Mouse (Mus musculus) mesoderm, embryonic 11.5 days (tissue): ENCODE data around the gene Celf2.

Experiments
- DNase-seq: peaks from one replicate; pipeline ENCODE4 v3.0.0-alpha.2; 2012; ENCODE audit warnings: low read depth, low spot score

Celf2 gene

GRCm38 (mm10) chr2:6704342-6704741 is 805.0 kb downstream of the Celf2 start:
- DNase-seq, result no peak

- DNase-seq, result no peak
Measured at GRCm38 (mm10) chr2:6696326-6696725, 813.0 kb downstream of the Celf2 start.

GRCm38 (mm10) chr2:6695353-6695951 is 813.9 kb downstream of the Celf2 start:
- DNase-seq, result no peak

DNA sequence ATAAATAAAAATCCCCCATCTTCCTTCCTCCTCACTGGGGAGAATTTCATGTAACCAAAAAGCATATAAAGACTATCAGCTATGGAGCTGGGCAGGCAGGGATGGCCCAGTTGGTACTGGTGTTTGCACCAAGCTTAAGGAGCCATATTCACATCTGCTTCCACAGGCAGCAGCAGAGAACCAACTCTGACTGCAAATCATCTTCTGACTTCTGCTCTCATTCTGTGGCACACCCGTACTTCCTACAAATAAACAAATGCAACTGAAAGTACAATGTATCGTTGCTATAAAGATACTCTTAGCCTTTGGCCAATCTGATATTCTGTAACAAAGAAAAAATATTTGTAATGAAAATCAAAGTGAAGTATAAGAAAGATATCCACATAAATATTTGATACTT is 819.7 kb downstream of the Celf2 start:
- DNase-seq, result no peak

DNA sequence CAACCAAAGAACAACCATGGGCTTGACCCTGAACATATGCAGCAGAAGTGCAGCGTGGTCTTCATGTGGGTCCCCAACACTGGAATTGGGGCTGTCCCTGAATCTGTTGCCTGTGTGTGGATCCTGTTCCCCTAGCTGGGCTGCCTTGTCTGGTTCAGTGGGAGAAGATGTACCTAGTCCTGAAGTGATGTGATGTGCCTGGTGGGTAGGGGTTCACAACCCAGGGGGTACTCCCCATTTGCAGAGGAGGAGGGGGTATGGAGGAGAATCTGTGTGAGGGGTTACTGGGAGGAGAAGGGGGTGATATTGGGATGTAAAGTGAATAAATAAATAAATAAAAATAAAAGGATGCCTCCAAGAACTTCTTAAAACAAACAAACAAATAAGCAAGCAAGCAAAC is 831.1 kb downstream of the Celf2 start:
- no peak for DNase-seq

- no peak for DNase-seq
Measured at GRCm38 (mm10) chr2:6677457-6677856, 831.9 kb downstream of the Celf2 start.

GRCm38 (mm10) chr2:6674401-6674800 is 835.0 kb downstream of the Celf2 start:
- no peak for DNase-seq

DNA sequence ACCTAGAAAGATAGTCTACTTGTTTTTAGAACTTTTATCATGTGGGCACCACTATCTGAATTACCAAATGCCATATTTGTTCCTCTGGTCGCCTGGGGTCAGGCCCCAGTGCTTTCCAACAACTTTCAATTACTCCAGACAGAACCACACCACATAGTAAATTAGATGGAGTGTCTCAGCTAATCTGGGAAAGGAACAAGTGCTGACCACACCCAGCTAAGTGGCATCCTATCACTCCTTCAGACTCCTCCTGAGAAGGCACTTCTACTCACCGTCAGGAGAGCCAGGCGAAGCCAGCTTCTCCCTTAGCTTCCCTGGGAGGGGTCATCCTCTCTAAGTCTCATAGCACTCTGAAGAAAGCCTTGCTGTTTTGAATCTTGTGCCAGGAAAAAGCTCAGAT is 835.9 kb downstream of the Celf2 start:
- no peak for DNase-seq

DNA sequence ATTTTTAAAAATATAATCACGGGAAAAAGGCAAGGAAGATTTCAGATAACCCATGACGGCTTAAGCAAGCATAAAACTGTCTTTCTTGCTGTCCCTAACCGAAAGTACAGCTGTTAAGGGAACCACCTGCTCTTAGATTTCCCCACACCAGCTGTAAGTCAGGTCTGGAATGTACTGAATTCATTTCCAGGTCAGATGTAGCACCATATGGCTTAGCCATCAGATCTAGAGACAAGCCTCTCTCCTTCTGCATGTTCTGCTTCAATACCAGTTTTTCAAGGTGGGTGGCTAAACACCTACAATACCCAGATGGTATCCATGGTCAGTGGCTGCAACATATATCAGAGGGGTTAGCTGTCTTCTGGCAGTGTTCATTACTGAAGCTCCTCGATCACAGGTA is 841.8 kb downstream of the Celf2 start:
- peak; percentile 63 for DNase-seq

- DNase-seq, result no peak
Measured at GRCm38 (mm10) chr2:6659834-6660233, 849.5 kb downstream of the Celf2 start.

DNA sequence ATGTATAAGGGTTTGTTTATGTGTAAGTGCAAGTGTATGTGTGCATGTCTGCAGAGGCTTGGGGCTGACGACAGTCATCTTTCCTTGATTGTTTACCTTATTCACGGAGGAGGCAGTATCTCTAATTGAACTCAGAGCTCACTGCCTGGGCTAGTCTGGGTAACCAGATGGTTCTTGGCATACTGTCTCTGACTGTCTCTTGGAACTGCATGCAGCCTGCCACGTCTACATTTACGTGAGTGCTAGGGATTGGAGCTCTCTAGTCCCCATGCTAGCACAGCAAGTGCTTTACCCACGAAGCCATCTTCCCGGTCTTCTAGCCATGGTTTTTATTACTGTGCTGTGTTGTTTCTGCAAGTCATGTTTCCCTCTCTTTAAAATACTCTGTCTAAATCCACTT is 855.6 kb downstream of the Celf2 start:
- DNase-seq, result no peak

GRCm38 (mm10) chr2:6651697-6652096 is 857.7 kb downstream of the Celf2 start:
- no peak for DNase-seq

- DNase-seq, result no peak
Measured at GRCm38 (mm10) chr2:6648877-6649276, 860.5 kb downstream of the Celf2 start.

DNA sequence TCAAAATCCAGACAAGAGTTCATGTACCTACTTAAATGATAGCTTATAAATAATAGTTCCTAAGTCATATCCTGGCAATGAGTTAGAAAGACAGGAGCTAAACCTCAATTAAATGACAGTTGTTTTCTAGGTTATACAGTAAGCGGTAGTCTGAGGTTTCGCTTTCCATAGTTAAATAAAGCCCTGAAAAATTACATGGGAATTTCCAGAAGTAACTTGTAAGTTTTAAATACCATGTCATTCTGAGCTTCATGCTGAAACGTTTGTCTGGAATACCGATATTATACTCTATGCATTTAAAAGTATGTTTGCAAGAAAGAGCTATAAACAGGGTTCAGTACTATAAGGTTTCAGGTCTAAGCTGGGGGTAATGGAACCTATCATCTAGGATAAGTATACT is 862.3 kb downstream of the Celf2 start:
- DNase-seq, result no peak

- no peak for DNase-seq
Measured at GRCm38 (mm10) chr2:6646325-6646724, 863.0 kb downstream of the Celf2 start.

DNA sequence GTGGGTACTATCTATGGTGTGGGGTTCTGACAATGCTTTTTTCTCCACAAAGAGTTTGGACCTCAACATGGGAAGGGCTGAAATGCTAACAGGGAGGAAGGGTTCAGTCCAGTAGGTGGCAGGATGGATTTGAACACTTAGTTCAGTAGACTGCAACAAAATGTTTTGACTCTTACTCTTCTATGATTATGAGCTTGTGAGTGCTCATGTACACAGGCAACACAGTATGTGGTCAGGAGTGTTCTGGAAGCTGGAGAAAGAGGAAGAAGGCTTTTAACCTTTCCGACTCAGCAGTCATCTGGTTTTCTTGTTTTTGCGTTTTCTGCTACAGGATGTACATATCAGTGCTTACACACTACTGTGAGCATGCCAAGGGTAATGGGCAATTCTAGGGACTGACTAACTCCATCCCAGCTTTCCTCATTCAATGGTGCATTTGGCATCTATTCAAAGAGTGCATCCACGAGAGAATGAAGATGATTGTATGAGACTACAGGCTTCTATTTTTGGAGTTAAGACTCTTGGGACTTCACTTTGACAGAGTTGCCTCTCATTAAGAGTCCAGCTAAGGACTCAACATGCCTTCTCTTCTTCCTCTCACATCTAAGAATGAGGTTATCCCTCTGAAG is 867.0 kb downstream of the Celf2 start:
- DNase-seq, result no peak

- DNase-seq, result no peak
Measured at GRCm38 (mm10) chr2:6639370-6639769, 870.0 kb downstream of the Celf2 start.

DNA sequence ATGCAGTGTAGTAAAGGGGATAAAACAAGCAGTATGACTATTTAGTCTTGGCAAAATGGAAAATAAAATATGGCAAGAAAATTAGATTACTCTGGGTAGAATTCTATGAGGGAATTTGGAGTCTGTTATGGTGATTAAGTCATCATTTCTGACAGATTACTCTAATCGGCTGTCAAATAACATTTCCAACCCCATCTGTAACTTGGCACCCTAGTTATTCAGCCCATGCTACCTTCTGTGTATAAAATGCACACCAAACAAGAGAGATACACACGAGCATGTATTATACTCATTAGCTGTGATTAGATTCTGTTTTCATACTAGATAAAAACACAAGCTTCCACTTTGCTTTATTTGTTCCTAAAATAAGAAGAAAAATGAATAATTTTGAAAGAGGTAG is 872.2 kb downstream of the Celf2 start:
- no peak for DNase-seq

DNA sequence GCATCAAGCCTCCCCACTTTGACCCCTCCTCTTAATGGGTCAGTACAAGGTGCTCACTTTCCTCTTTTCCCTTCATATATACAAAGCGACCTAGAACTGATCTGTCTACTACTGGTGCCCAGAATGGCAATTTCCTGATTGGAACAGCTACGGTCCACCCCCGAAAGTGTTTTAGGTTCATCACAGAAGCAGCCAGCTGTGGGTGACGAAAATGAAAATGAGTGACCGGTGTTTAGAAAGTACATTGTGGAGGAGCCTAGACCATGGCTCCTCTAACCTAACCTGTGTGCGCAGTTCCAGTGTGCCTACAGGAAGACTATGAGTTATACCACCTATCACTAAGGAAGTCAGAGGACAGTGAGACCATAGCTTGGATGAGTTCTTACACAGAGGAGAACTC is 874.5 kb downstream of the Celf2 start:
- DNase-seq, result no peak

DNA sequence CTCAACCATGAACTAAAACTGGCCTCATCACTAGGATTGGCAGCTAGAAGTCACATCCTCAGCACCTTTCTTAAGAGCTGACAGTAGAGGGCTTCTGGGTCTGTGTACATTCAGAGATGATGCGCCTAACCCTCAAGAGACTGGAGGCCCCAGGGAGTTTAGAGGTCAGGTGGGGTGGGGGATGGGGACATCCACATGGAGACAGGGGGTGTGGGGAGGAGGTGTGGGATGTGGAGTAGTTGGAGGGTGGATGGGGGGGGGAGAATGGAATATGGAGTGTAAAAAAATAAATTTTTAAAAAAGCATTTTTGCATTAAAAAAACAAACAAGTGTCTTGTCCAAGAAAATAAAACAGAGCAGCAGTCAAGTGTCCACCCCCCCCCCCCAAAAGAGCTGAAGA is 876.2 kb downstream of the Celf2 start:
- DNase-seq, result no peak

GRCm38 (mm10) chr2:6623802-6624201 is 885.6 kb downstream of the Celf2 start:
- no peak for DNase-seq

- DNase-seq, result no peak
Measured at GRCm38 (mm10) chr2:6622082-6622481, 887.3 kb downstream of the Celf2 start.

- no peak for DNase-seq
Measured at GRCm38 (mm10) chr2:6618856-6619255, 890.5 kb downstream of the Celf2 start.

- DNase-seq, result no peak
Measured at GRCm38 (mm10) chr2:6618450-6618849, 890.9 kb downstream of the Celf2 start.
